Mouse (Mus musculus) c-Kit-negative CD71-positive TER-119-positive erythroid progenitor cells, embryonic 14.5 days (primary cell): Measurements from ENCODE around the gene Hoxd13.

Experiments used
- DNase-seq: peaks from one replicate; pipeline ENCODE4 v3.0.0-alpha.2; 2013; ENCODE audit warnings: low read depth, low spot score

Hoxd13 gene

DNA sequence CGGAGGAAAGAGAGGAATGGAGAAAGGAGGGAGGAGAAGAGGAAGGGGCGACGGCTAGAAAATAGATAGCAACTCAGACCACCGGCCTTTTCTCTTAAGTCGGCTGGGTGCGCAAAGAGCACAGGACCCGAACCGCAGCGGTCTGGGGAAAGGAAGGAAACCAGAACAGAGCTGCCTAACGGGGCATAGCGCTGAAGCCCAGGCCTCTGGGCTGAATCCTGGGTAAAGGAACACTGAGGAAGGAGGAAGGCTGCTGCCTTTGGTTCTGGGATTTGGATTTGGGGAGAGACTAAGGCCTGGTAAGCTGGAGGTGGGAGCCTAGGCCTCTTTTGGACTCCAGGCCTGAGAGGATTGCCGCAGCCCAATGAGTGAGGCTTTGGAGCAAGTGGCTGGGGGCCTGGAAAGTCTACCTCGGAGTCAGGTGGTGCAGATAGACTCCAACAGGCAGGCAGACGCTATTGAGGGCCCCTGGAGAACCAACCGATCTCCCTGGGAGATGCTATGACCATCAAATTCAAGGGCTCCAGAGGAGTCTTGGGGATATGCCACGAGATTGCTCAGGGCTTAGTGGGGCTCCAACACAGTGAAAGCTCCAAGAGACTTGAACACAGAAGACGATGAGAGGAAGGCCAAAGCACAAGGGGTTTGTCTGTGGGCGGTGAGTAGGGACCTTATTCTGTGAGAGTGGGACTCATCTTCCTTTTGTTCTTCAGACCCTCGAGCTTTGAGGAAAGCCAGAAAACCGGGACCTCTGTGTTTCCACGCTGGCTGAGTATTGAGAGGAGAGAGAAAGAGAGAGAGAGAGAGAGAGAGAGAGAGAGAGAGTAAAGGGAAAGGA, 12.7 kb downstream of the Hoxd13 start:
- DNase-seq: no peak

GRCm38 (mm10) chr2:74681594-74682531, 13.8 kb downstream of the Hoxd13 start:
- no peak for DNase-seq

GRCm38 (mm10) chr2:74682796-74683195, 14.7 kb downstream of the Hoxd13 start:
- no peak for DNase-seq

GRCm38 (mm10) chr2:74683471-74683951, 15.4 kb downstream of the Hoxd13 start:
- no peak for DNase-seq

GRCm38 (mm10) chr2:74684106-74684505, 16.0 kb downstream of the Hoxd13 start:
- no peak for DNase-seq

DNA sequence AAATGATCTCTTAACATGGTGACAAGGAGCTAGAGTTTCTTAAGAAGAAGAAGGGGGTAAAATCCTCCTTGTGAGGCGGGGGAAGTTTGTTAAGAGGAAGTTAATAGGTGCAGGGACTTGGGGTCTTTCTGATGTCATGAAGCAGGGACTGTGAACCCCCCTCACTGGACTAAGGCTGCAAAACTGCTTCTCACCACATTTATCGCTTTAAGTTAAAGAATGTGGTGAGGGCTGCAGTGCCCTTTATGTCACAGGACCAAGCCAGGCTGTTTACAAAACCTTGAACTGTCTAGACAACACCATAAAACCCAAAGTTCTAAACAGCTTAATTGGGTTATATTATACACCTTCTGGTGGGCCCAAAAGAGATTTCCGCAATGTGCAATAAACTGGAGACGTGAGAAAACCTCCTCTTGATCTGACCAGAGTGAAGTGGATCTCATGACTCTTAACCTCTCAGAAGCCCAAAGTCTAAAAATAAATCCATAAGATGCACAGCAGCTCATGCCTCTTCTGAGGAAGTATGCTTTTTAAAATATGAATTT, 17.0 kb downstream of the Hoxd13 start:
- DNase-seq: no peak

DNA sequence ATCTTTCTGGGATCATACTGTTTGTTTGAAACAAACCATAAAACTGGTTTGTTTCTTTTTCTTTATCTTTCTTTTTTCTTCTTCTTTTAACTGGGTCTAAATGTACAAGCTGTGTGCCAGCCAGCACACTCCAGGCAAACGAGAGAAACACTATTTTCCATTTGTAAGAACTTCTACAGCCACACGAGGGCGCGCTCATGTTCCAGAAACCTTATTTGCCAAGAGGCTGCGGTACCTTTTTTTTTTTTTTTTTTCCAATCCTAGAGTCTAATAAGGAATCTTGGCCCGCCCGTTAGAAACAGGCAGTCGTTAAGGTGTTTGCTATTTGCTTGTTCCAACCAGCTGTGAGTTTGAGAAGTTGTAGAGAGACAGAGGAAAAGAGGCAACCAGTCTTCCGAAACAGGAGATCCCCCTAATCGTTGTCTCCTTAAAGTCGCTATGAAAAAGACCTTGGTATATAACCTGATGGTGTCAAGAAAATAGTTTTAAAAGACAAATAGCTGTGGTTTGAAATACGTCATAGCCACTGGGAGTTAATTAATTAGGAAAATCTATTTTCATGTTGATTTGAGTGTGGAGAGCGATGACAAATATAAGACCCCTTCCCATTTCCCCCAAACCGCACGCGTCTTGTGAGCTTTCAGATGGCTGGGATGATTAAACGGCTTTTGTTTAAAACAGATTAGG, 18.3 kb downstream of the Hoxd13 start:
- no peak for DNase-seq

GRCm38 (mm10) chr2:74686988-74687697, 19.0 kb downstream of the Hoxd13 start:
- no peak for DNase-seq

DNA sequence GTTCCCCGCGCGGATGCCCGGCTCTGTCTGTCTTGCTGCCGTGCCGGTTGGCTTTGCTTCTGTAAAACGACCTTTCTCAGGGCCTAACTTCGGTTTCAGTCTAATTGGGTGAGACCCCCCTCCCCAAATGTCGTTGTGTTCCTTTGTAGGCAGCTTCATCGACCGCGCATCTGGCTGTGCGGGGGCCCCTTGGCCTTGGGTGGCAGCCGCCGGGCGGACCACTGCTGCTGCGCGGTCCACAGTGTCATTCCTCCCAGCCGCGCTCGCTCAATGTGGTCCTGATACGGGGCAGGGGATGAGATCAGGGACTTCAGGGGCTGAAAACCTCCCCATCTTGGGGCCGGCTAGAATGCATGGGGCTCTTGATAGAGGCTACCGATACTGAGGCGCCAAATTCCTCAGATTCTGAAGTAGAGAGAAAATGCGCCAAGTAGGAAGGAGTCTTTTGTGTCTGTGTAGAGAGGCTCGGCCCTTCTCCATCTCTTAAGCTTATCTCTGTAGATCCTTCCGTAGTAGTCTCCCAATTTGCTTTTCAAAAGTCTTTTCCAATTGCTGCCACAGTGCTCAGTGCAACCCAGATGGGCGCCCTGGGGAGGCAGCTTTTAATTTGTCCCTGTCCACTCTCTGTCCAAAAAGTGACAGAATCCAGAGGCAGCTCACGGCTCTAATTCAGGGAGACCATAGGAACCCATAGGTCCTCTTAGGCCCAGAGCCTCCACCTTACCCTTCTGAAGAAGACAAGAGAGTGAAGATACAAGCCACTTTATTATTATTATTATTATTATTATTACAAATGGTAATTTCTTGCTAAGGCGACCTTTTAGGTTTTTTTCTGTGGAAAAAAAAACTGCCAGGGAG, 19.8 kb downstream of the Hoxd13 start:
- DNase-seq: no peak

- no peak for DNase-seq
Measured at GRCm38 (mm10) chr2:74688795-74689573, 20.9 kb downstream of the Hoxd13 start.

GRCm38 (mm10) chr2:74689574-74690337, 21.6 kb downstream of the Hoxd13 start:
- DNase-seq: no peak

- no peak for DNase-seq
Measured at GRCm38 (mm10) chr2:74690338-74690716, 22.2 kb downstream of the Hoxd13 start.

DNA sequence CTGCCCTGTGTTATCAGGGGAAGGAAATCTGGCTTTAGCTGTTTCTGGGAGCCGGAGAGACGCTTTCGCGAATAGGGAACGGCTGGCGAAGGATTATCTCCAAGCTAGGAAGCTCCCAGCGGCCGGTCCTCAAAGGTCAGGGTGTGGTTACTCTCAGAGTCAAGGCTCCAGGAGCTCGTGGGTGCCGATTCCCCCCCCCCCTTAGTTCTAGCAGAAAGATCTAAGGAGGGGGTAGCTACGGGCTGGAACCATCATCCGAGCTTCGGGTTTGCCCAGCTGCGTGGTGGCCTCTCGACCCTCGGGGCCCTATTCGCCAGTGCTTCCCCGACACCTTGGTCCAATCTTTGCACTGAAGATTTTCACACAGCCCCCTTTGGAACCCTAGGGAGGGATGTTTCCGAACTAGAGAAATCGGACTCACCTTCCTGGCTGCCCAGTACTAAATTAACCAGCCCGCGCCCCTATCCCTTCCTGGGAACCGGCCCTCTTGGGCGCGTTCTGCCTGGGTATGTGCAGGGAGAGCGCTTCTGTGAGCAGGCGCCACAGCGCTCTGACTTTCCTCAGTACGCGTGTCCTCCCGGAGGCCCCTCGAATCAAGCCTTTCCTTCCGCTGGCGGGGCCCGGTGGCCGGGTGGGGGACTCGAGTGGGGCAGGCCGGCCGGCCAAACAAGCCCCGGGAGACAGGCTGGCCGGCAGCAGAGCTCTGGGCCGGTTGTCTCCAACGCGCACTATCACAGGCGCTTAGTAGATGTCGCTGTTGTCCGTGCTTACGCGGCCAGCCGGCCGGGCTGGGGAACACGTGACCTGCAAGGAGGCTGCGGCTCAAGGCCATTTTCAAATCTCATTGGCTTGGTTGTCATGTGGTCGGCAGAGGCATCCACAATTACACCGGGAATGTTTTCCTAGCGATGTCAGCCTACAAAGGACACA, 23.2 kb downstream of the Hoxd13 start, which contains the start of gene Hoxd10:
TSS of gene Hoxd10 (plus strand) at position 903 of the 930 bp plus-strand sequence.
- no peak for DNase-seq

- no peak for DNase-seq
Measured at GRCm38 (mm10) chr2:74691995-74692807, 24.1 kb downstream of the Hoxd13 start.

- no peak for DNase-seq
Measured at GRCm38 (mm10) chr2:74692808-74693431, 24.8 kb downstream of the Hoxd13 start.

DNA sequence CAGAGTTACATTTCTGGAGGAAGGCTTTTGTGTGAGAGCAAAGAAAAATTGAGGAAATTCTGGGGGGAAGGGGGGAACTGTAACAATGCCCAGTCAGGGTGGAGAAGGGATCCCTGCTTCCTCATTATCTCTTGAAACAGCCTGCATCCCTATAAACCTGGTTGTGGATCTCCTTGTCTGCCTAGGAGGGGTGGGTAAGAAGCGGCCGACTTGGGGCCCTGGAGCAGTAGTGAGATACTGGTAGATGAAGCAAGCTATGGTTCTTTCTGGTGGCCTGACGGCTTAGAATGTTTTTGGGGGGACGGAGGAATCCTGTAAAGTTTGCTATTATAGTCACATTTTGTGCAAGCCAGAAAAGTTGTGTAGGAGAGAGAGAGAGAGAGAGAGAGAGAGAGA, 25.3 kb downstream of the Hoxd13 start:
- DNase-seq: no peak
